22 mouse cellular contexts compared by ENCODE assay signal in the genomic region with DNA sequence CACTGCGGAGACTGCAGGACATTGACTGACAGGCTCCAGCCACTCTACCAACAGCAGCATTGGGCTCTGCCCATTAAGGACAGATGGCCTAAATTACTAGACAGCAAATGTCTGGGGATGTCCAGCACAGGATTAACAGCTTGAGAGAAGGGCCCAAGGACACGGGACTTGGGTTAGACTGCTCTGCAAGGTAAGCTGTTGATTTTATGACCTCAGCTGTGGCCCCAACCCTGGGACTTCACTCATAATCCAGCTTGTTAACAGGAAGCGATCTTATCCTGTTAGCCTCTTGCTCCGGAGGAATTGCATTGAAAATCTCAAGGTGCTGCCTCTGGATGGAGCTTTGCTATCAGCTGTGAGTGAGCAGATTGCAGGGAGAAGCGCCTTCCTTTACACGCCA.
DNase-seq lines count a peak whose midpoint lies in the region; ATAC-seq and TF ChIP-seq lines count a peak whose summit lies in the region.
"Had no signal": no experiment of that assay in that cellular context is flagged by ENCODE, and none has a peak within 500 bp of the region (broad histone marks: within the 10 kb centered on the region; RNA-seq: fewer than 3 reads in every experiment).

No protein-coding gene starts in this region.

- no peak for ATAC-seq in hindbrain, embryonic 13.5 days (ENCODE audit: low FRiP score)
- no peak for ATAC-seq in hindbrain, embryonic 16.5 days
- no peak for ATAC-seq in midbrain, postnatal 0 days (ENCODE audit: low FRiP score)
- no peak for ATAC-seq in midbrain, embryonic 11.5 days (ENCODE audit: low FRiP score)
- ATAC-seq: CD4-positive, CD25-positive, alpha-beta regulatory T cell, adult 4 months; forebrain, embryonic 13.5 days; forebrain, embryonic 16.5 days had no signal

- no peaks in the 10 kb centered on the region for H3K9me3 ChIP-seq in hindbrain, embryonic 13.5 days
- no peaks in the 10 kb centered on the region for H3K9me3 ChIP-seq in hindbrain, embryonic 16.5 days (ENCODE audit: control insufficient read depth, low read length)
- no peaks in the 10 kb centered on the region for H3K9me3 ChIP-seq in midbrain, postnatal 0 days (ENCODE audit: low read length)
- H3K9me3 ChIP-seq in midbrain, embryonic 11.5 days (ENCODE audit: control insufficient read depth, low read length) = no peaks in the 10 kb centered on the region
- H3K9me3 ChIP-seq: forebrain, embryonic 10.5 days; forebrain, embryonic 13.5 days; heart, embryonic 12.5 days; heart, embryonic 15.5 days had no signal

- 66% methylated on average over 6 of the region's 6 CpGs for WGBS in hindbrain, embryonic 13.5 days
- WGBS in hindbrain, embryonic 16.5 days = 64% methylated on average over 6 of the region's 6 CpGs
- WGBS in midbrain, postnatal 0 days = 61% methylated on average over 6 of the region's 6 CpGs
- WGBS in midbrain, embryonic 11.5 days = 67% methylated on average over 6 of the region's 6 CpGs

- no peak; the same call in 1 of the 2 replicates for TF ChIP-seq CTCF in midbrain, postnatal 0 days (IDR thresholded peaks at IDR 0.05)

- no peak overlapping the region for H3K4me3 ChIP-seq in hindbrain, embryonic 13.5 days
- H3K4me3 ChIP-seq in hindbrain, embryonic 16.5 days (ENCODE audit: low read length) = no peak overlapping the region
- no peak overlapping the region for H3K4me3 ChIP-seq in midbrain, postnatal 0 days (ENCODE audit: low read depth, low read length)
- H3K4me3 ChIP-seq in midbrain, embryonic 11.5 days (ENCODE audit: low read depth, low read length) = no peak overlapping the region
- H3K4me3 ChIP-seq: forebrain, embryonic 10.5 days; forebrain, embryonic 13.5 days; gastrocnemius, adult 2 months; heart, embryonic 12.5 days; heart, embryonic 15.5 days had no signal

- peak overlapping the region; percentile 12; the same call in 1 of the 2 replicates for H3K27ac ChIP-seq in hindbrain, embryonic 13.5 days
- H3K27ac ChIP-seq in hindbrain, embryonic 16.5 days (ENCODE audit: low read depth, low read length) = no peak overlapping the region
- no peak overlapping the region for H3K27ac ChIP-seq in midbrain, postnatal 0 days (ENCODE audit: low read depth, low read length)
- no peak overlapping the region for H3K27ac ChIP-seq in midbrain, embryonic 11.5 days (ENCODE audit: low read depth, low read length)
- H3K27ac ChIP-seq: forebrain, embryonic 10.5 days; forebrain, embryonic 13.5 days; gastrocnemius, adult 2 months; heart, embryonic 15.5 days had no signal

- H3K9ac ChIP-seq in hindbrain, embryonic 13.5 days = no peak overlapping the region
- no peak overlapping the region for H3K9ac ChIP-seq in hindbrain, embryonic 16.5 days (ENCODE audit: low read depth, low read length)
- H3K9ac ChIP-seq in midbrain, postnatal 0 days (replicated peaks; ENCODE audit: low read length, poor library complexity, severe bottlenecking) = no peak overlapping the region
- no peak overlapping the region for H3K9ac ChIP-seq in midbrain, embryonic 11.5 days (ENCODE audit: low read length)
- H3K9ac ChIP-seq: forebrain, embryonic 13.5 days; heart, embryonic 12.5 days; heart, embryonic 15.5 days had no signal

- no peaks in the 10 kb centered on the region for H3K27me3 ChIP-seq in hindbrain, embryonic 13.5 days
- H3K27me3 ChIP-seq in hindbrain, embryonic 16.5 days (replicated peaks; ENCODE audit: control insufficient read depth, insufficient read depth, low read length) = no peaks in the 10 kb centered on the region; the same call in 1 of the 2 replicates
- H3K27me3 ChIP-seq in midbrain, postnatal 0 days (ENCODE audit: insufficient read depth, low read length) = no peaks in the 10 kb centered on the region
- H3K27me3 ChIP-seq in midbrain, embryonic 11.5 days (ENCODE audit: control insufficient read depth, insufficient read depth, low read length) = no peaks in the 10 kb centered on the region
- H3K27me3 ChIP-seq: forebrain, embryonic 13.5 days; heart, embryonic 12.5 days; heart, embryonic 15.5 days had no signal

- no peaks in the 10 kb centered on the region for H3K36me3 ChIP-seq in hindbrain, embryonic 13.5 days
- H3K36me3 ChIP-seq in hindbrain, embryonic 16.5 days (ENCODE audit: control insufficient read depth, insufficient read depth, low read length) = no peaks in the 10 kb centered on the region
- H3K36me3 ChIP-seq in midbrain, postnatal 0 days (ENCODE audit: insufficient read depth, low read length) = no peaks in the 10 kb centered on the region
- H3K36me3 ChIP-seq in midbrain, embryonic 11.5 days (ENCODE audit: control insufficient read depth, insufficient read depth, low read length) = no peaks in the 10 kb centered on the region
- H3K36me3 ChIP-seq: forebrain, embryonic 10.5 days; heart, embryonic 12.5 days; heart, embryonic 15.5 days had no signal

- H3K4me1 ChIP-seq in hindbrain, embryonic 13.5 days (replicated peaks) = peaks cover 12% of the 10 kb centered on the region
- no peaks in the 10 kb centered on the region for H3K4me1 ChIP-seq in hindbrain, embryonic 16.5 days (ENCODE audit: control insufficient read depth, insufficient read depth, low read depth, low read length)
- no peaks in the 10 kb centered on the region for H3K4me1 ChIP-seq in midbrain, postnatal 0 days (ENCODE audit: insufficient read depth, low read length)
- no peaks in the 10 kb centered on the region for H3K4me1 ChIP-seq in midbrain, embryonic 11.5 days (ENCODE audit: control insufficient read depth, insufficient read depth, low read length)
- H3K4me1 ChIP-seq: forebrain, embryonic 13.5 days; heart, embryonic 12.5 days; heart, embryonic 15.5 days had no signal

- peak; percentile 38 for DNase-seq in midbrain, postnatal 0 days (ENCODE audit: low spot score)
- DNase-seq in midbrain, embryonic 11.5 days (ENCODE audit: low spot score, missing footprints) = no peak
- peak; percentile 62 for DNase-seq in retina, postnatal 1 day
- no peak for DNase-seq in frontal cortex, postnatal 10 days (ENCODE audit: low spot score in 2 of 2)
- DNase-seq: adrenal gland, adult 2 months; adrenal gland, postnatal 14 days; cerebellum, adult 11-12 months; cerebellum, adult 9-10 months; cerebellum, postnatal 14 days; gastrocnemius, adult 2 months; gastrocnemius, postnatal 14 days; heart, adult 18-20 months; heart, postnatal 14 days; heart, postnatal 4 days had no signal

- no peak overlapping the region for H3K4me2 ChIP-seq in hindbrain, embryonic 13.5 days
- H3K4me2 ChIP-seq in hindbrain, embryonic 16.5 days (ENCODE audit: low read length) = no peak overlapping the region
- no peak overlapping the region for H3K4me2 ChIP-seq in midbrain, postnatal 0 days (ENCODE audit: low read depth, low read length, poor library complexity, severe bottlenecking)
- H3K4me2 ChIP-seq in midbrain, embryonic 11.5 days = no peak overlapping the region
- H3K4me2 ChIP-seq: forebrain, embryonic 13.5 days; heart, embryonic 12.5 days; heart, embryonic 15.5 days had no signal

Comparison
In these comparisons a context has a peak if more than half of its experiments do, and no peak if none do; other contexts are left out.
1. DNase-seq: peak in midbrain, postnatal 0 days (single experiment) and retina, postnatal 1 day (single experiment); none in midbrain, embryonic 11.5 days (single experiment) and frontal cortex, postnatal 10 days (0 of 2).